In genomic region chrX:13344701-13345100, GRCm38 (mm10) we compare ENCODE assay signal across 7 mouse cellular contexts.
A peak's percentile ranks its signal among the peaks of the same experiment; 100 is the strongest.
DNase-seq lines count a peak whose midpoint lies in the region; ATAC-seq lines count a peak whose summit lies in the region.

No protein-coding gene starts in this region.

- 2% methylated on average over 5 of the region's 5 CpGs for WGBS in forebrain, embryonic 11.5 days
- 3% methylated on average over 5 of the region's 5 CpGs for WGBS in hindbrain, embryonic 12.5 days
- 5% methylated on average over 5 of the region's 5 CpGs for WGBS in limb, embryonic 15.5 days
- 1% methylated on average over 5 of the region's 5 CpGs for WGBS in neural tube, embryonic 14.5 days

- peak overlapping the region; percentile 95 for H3K27ac ChIP-seq in forebrain, embryonic 11.5 days (ENCODE audit: low read depth, low read length)
- H3K27ac ChIP-seq in hindbrain, embryonic 12.5 days = peak overlapping the region; percentile 93
- H3K27ac ChIP-seq in limb, embryonic 15.5 days = peak overlapping the region; percentile 86
- H3K27ac ChIP-seq in neural tube, embryonic 14.5 days (ENCODE audit: low read depth, low read length) = peak overlapping the region; percentile 95

- H3K4me1 ChIP-seq in forebrain, embryonic 11.5 days (replicated peaks; ENCODE audit: control insufficient read depth, insufficient read depth, low read length) = 0 out of 2 replicates have a peak, but pooled peaks cover 2% of the 10 kb centered on the region
- H3K4me1 ChIP-seq in hindbrain, embryonic 12.5 days = peaks cover 8% of the 10 kb centered on the region; the same call in 1 of the 2 replicates
- H3K4me1 ChIP-seq in limb, embryonic 15.5 days = peaks cover 15% of the 10 kb centered on the region
- peaks cover 11% of the 10 kb centered on the region; the same call in 1 of the 2 replicates for H3K4me1 ChIP-seq in neural tube, embryonic 14.5 days (ENCODE audit: control insufficient read depth, insufficient read depth, low read length)

- no peaks in the 10 kb centered on the region; the same call in 1 of the 2 replicates for H3K27me3 ChIP-seq in forebrain, embryonic 11.5 days (ENCODE audit: control insufficient read depth, insufficient read depth, low read length)
- H3K27me3 ChIP-seq in hindbrain, embryonic 12.5 days = peaks cover 26% of the 10 kb centered on the region
- peaks cover 5% of the 10 kb centered on the region; the same call in 1 of the 2 replicates for H3K27me3 ChIP-seq in limb, embryonic 15.5 days
- H3K27me3 ChIP-seq in neural tube, embryonic 14.5 days (ENCODE audit: control insufficient read depth, insufficient read depth, low read length) = no peaks in the 10 kb centered on the region

- peak overlapping the region; percentile 26; the same call in 1 of the 2 replicates for H3K4me2 ChIP-seq in forebrain, embryonic 11.5 days (ENCODE audit: low read depth, low read length, severe bottlenecking)
- peak overlapping the region; percentile 44 for H3K4me2 ChIP-seq in hindbrain, embryonic 12.5 days (replicated peaks)
- H3K4me2 ChIP-seq in limb, embryonic 15.5 days = 0 out of 2 replicates have a peak overlapping the region, but pooled peaks have one; percentile 10
- peak overlapping the region; percentile 3; the same call in 1 of the 2 replicates for H3K4me2 ChIP-seq in neural tube, embryonic 14.5 days (ENCODE audit: low read depth, low read length)

- no peak overlapping the region for H3K4me3 ChIP-seq in forebrain, embryonic 11.5 days (ENCODE audit: low read depth, low read length)
- 0 out of 2 replicates have a peak overlapping the region, but pooled peaks have one; percentile 11 for H3K4me3 ChIP-seq in hindbrain, embryonic 12.5 days
- H3K4me3 ChIP-seq in limb, embryonic 15.5 days = no peak overlapping the region
- no peak overlapping the region; the same call in 1 of the 2 replicates for H3K4me3 ChIP-seq in neural tube, embryonic 14.5 days (ENCODE audit: low read depth, low read length)

- ATAC-seq in forebrain, embryonic 11.5 days (replicated peaks; ENCODE audit: low FRiP score) = peak; percentile 49
- peak; percentile 39; the same call in 1 of the 2 replicates for ATAC-seq in hindbrain, embryonic 12.5 days (ENCODE audit: low FRiP score)
- ATAC-seq in limb, embryonic 15.5 days (ENCODE audit: insufficient number of reproducible peaks, low FRiP score, low TSS enrichment, low read depth) = peak; percentile 75
- no peak for ATAC-seq in neural tube, embryonic 14.5 days (ENCODE audit: low read depth)
- ATAC-seq in granulocyte monocyte progenitor cell, adult 5-6 weeks (replicated peaks; ENCODE audit: poor library complexity, severe bottlenecking) = no peak

- DNase-seq in 3T3-L1 (ENCODE audit: low read depth, low spot score) = peak; percentile 88
- peak; percentile 31 for DNase-seq in MN1 (ENCODE audit: low spot score)
- DNase-seq in forebrain, embryonic 11.5 days (ENCODE audit: low spot score) = peak; percentile 71

- no peaks in the 10 kb centered on the region for H3K36me3 ChIP-seq in forebrain, embryonic 11.5 days (ENCODE audit: control insufficient read depth, insufficient read depth, low read length)
- H3K36me3 ChIP-seq in hindbrain, embryonic 12.5 days = no peaks in the 10 kb centered on the region
- H3K36me3 ChIP-seq in limb, embryonic 15.5 days = no peaks in the 10 kb centered on the region
- no peaks in the 10 kb centered on the region for H3K36me3 ChIP-seq in neural tube, embryonic 14.5 days (ENCODE audit: control insufficient read depth, insufficient read depth, low read length)

- peak overlapping the region; percentile 50 for H3K9ac ChIP-seq in forebrain, embryonic 11.5 days (ENCODE audit: low read length)
- no peak overlapping the region for H3K9ac ChIP-seq in hindbrain, embryonic 12.5 days
- no peak overlapping the region for H3K9ac ChIP-seq in limb, embryonic 15.5 days
- H3K9ac ChIP-seq in neural tube, embryonic 14.5 days (replicated peaks; ENCODE audit: low read depth, low read length) = peak overlapping the region; percentile 26; the same call in 1 of the 2 replicates

- no peaks in the 10 kb centered on the region for H3K9me3 ChIP-seq in forebrain, embryonic 11.5 days (ENCODE audit: control insufficient read depth, low read length)
- H3K9me3 ChIP-seq in hindbrain, embryonic 12.5 days (replicated peaks) = no peaks in the 10 kb centered on the region
- H3K9me3 ChIP-seq in limb, embryonic 15.5 days = no peaks in the 10 kb centered on the region
- no peaks in the 10 kb centered on the region for H3K9me3 ChIP-seq in neural tube, embryonic 14.5 days (ENCODE audit: control insufficient read depth, low read length)

Comparison
In these comparisons a context has a peak if more than half of its experiments do, and no peak if none do; other contexts are left out.
1. DNase-seq: peak in every context shown above with its lines; median percentile 88 in 3T3-L1; 71 in forebrain, embryonic 11.5 days; 31 in MN1.
2. ATAC-seq: peak in forebrain, embryonic 11.5 days (single experiment), hindbrain, embryonic 12.5 days (single experiment) and limb, embryonic 15.5 days (single experiment); none in neural tube, embryonic 14.5 days (single experiment) and granulocyte monocyte progenitor cell, adult 5-6 weeks (single experiment).
3. H3K9ac ChIP-seq: peak in forebrain, embryonic 11.5 days (single experiment) and neural tube, embryonic 14.5 days (single experiment); none in hindbrain, embryonic 12.5 days (single experiment) and limb, embryonic 15.5 days (single experiment).
4. Peak in every context shown above with its lines, with median percentiles within 50 percentile points of each other: H3K27ac ChIP-seq and H3K4me2 ChIP-seq.